Mouse (Mus musculus) E14TG2a.4 (cell line): ENCODE results near the gene Myo10.

Experiments used
- H3K27me3 ChIP-seq: 2 replicates; pipeline ENCODE4 v1.6.1; 2014; ENCODE audit warnings: low read length, control low read depth; ENCODE audit not compliant: insufficient read depth
- H3K36me3 ChIP-seq: 2 replicates; pipeline ENCODE4 v1.6.1; 2014; ENCODE audit warnings: low read length, control low read depth; ENCODE audit not compliant: insufficient read depth
- H3K4me1 ChIP-seq: replicated peaks from 2 replicates; pipeline ENCODE4 v1.6.1; 2014; ENCODE audit warnings: low read depth, low read length, control low read depth
- H3K4me3 ChIP-seq: replicated peaks from 2 replicates; pipeline ENCODE4 v1.5.1; 2014; ENCODE audit warnings: mild to moderate bottlenecking, low read length
- H3K9me3 ChIP-seq: 2 replicates; pipeline ENCODE4 v1.6.1; 2014; ENCODE audit warnings: low read length, control low read depth
- CTCF ChIP-seq: conservative IDR thresholded peaks from 2 replicates; pipeline ENCODE4 v1.5.1; 2014; ENCODE audit warnings: low read length
- NANOG ChIP-seq: IDR thresholded peaks from 2 replicates; pipeline ENCODE4 v1.6.1; 2014; ENCODE audit warnings: borderline replicate concordance, low read length, mixed read lengths
- POU5F1 ChIP-seq: IDR thresholded peaks from 2 replicates; pipeline ENCODE4 v1.6.1; 2014; ENCODE audit warnings: low read length, borderline replicate concordance

Gene Myo10

DNA sequence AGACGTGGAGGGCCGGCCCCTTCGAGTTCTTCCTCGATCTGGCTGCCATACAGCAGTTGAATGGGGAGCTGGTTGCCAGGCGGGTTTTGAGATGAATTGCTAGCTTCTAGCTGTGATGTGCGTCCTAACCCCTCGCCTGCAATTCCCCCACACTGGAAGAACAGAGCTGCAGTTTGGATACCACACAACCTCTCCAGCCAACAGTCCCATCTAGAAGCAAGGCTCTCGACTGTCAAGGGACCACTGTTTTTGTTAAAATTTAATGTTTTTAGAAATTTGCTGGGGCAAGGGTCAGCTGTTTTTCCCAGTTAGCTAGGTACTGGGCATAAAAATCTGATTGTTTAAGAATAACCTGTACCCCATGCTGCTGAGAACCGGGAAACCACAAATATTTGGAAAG lies 165.1 kb downstream of the Myo10 start:
- no peaks in the 10 kb centered on the region for H3K27me3 ChIP-seq
- no peak overlapping the region for H3K4me3 ChIP-seq
- peaks cover 96% of the 10 kb centered on the region for H3K4me1 ChIP-seq
- no peaks in the 10 kb centered on the region for H3K9me3 ChIP-seq
- TF ChIP-seq CTCF (no peak), POU5F1 (no peak), NANOG (no peak)
- peaks cover 98% of the 10 kb centered on the region for H3K36me3 ChIP-seq

DNA sequence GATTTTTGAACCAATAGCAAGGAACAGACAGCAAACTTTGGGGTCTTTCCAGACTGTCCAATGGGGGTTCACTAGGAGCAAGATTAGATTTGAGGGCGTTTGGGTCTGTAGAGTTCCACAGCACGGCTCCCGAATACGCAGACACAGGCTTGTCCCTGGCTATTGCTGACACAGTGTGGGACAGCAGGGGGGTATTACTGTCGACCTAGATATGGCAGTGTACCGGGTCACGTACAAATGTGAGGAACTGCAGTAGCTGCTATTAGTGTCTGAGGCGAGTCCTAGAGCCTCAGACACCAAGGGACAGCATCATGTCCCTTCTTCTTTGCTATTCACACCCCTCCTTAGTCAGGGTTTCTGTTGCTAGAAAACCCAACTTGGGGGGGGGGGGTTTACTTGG lies 165.6 kb downstream of the Myo10 start:
- Histone ChIP-seq H3K27me3 (no peaks in the 10 kb centered on the region), H3K36me3 (peaks cover 98% of the 10 kb centered on the region), H3K9me3 (no peaks in the 10 kb centered on the region), H3K4me3 (peak overlapping the region; percentile 17; the same call in 1 of the 2 replicates), H3K4me1 (peaks cover 95% of the 10 kb centered on the region)
- no peak for TF ChIP-seq NANOG
- no peak for TF ChIP-seq POU5F1
- TF ChIP-seq CTCF: no peak

DNA sequence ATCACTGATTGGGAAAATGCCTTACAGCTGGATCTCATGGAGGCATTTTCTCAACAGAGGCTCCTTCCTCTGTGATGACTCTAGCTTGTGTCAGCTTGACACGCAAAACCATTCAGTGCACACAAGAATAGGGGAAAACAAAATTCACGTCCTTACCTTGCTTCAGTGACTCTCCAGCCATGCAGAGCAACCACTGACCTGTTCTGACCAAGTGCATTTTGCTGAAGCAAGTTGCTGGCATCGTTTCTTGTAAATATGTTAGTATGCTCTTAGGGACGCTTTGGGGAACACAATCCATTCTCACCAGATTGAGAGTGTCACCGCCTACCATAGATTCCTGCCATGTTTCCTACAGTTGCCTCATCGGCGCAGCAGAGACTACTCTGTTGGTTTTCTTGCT lies 166.2 kb downstream of the Myo10 start:
- Histone ChIP-seq H3K27me3 (no peaks in the 10 kb centered on the region), H3K4me1 (peaks cover 93% of the 10 kb centered on the region), H3K36me3 (peaks cover 98% of the 10 kb centered on the region), H3K4me3 (peak overlapping the region; percentile 17; the same call in 1 of the 2 replicates), H3K9me3 (no peaks in the 10 kb centered on the region)
- no peak for TF ChIP-seq POU5F1
- TF ChIP-seq CTCF: no peak
- TF ChIP-seq NANOG: no peak

DNA sequence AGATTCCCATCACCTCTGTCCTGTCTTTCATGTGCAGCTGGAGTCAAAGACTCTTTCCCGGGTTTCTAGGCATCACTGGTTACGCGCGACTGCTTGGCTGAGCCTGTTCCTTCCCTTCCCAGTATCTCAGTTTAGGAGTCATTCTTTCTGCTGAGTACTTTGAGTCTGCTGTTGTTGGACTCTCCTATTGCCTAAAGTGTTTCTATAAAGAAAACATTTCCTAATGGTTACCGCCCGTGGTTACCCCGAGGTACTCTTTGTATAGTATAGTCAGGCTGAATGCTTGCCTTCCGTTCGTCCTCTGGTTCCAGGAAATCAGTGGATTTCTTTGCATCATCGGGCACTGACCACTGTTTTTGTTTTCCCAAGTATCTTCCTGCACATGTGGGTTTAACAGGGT lies 166.9 kb downstream of the Myo10 start:
- Histone ChIP-seq H3K4me1 (peaks cover 88% of the 10 kb centered on the region), H3K36me3 (peaks cover 98% of the 10 kb centered on the region)
- TF ChIP-seq CTCF (no peak), NANOG (peak; percentile 89), POU5F1 (no peak)

DNA sequence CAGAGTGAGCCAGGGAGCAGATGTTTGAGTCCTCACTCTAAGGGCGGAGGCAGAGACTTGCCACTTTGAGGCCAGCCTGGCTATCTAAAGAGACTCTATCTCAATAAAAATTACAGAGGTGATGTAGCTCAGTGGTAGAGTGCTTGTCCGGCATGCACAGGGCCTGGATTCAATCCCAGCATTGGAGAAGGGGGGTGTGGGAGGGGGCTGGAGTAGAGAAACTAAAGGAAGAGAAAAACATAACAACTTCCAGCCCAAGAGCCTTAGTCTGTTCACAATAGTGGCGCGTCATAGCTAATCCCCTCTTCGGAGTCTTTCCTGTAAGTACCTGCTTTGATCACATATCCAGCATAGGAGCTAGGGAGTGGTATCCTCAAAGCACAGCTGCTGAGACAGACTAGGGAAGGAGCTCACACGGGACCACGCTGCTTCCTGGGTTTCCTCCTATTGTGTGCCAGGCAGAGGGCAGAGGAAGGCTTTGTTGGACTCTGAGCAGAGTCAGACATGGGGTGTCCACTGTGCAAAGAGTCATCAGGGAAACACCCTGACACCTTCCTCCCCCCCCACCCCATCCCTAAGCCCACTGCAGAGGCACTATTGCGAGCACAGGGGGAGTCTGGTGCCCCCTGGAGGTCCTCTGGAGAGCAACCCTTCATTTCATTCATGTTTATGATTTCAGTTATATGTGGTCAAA lies 169.5 kb downstream of the Myo10 start:
- Histone ChIP-seq H3K27me3 (no peaks in the 10 kb centered on the region), H3K4me3 (no peak overlapping the region), H3K36me3 (peaks cover 96% of the 10 kb centered on the region), H3K9me3 (no peaks in the 10 kb centered on the region), H3K4me1 (peaks cover 73% of the 10 kb centered on the region)
- no peak for TF ChIP-seq NANOG
- TF ChIP-seq POU5F1: no peak
- TF ChIP-seq CTCF: peak; percentile 54

More for the DNA sequence above, 166.9 kb downstream of the Myo10 start:
- H3K9me3 ChIP-seq: no peaks in the 10 kb centered on the region
- H3K27me3 ChIP-seq: no peaks in the 10 kb centered on the region
- H3K4me3 ChIP-seq: 0 out of 2 replicates have a peak overlapping the region, but pooled peaks have one; percentile 0

DNA sequence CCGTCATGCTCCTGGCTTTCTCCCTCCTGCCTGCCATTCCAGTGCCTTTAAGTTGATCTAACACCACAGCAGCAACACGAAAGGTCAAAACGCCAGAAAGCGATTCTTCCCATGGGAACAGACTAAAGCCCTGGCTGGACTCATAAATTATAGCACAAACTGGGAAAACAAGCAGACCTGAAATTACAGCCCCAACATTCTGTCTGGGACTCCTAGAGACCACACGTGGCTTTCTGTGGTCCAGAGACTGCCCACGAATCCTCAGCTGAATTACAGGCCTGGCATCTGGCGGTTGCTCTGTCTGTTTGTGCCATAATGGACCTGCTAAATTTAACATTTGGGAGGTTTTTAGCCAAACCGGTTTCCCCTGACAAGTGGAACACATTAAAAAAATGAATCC lies 171.8 kb downstream of the Myo10 start:
- TF ChIP-seq POU5F1 (no peak), NANOG (no peak), CTCF (no peak)
- Histone ChIP-seq H3K4me1 (peaks cover 51% of the 10 kb centered on the region), H3K4me3 (no peak overlapping the region), H3K9me3 (no peaks in the 10 kb centered on the region), H3K36me3 (peaks cover 96% of the 10 kb centered on the region), H3K27me3 (no peaks in the 10 kb centered on the region)

DNA sequence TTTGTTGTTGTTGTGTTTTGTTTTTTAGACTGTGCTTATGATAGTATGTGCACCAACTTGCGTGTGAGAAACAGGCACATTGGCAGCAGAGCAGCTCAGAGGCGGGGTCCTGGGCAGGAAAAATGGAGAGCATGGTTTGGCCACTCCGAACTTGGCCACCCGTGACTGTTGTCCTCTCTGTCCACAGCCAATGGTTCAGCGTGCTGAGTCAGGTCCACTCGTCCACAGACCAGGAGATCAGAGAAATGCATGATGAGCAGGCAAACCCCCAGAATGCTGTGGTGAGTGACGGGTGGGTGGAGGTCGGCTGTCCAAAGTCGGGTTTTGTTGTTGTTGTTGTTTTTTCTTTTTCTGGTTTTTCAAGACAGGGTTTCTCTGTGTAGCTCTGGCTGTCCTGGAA lies 173.2 kb downstream of the Myo10 start:
- peaks cover 95% of the 10 kb centered on the region for H3K36me3 ChIP-seq
- H3K4me1 ChIP-seq: peaks cover 38% of the 10 kb centered on the region
- H3K27me3 ChIP-seq: no peaks in the 10 kb centered on the region
- H3K4me3 ChIP-seq: no peak overlapping the region
- no peaks in the 10 kb centered on the region for H3K9me3 ChIP-seq
- no peak for TF ChIP-seq CTCF
- no peak for TF ChIP-seq NANOG
- TF ChIP-seq POU5F1: no peak

DNA sequence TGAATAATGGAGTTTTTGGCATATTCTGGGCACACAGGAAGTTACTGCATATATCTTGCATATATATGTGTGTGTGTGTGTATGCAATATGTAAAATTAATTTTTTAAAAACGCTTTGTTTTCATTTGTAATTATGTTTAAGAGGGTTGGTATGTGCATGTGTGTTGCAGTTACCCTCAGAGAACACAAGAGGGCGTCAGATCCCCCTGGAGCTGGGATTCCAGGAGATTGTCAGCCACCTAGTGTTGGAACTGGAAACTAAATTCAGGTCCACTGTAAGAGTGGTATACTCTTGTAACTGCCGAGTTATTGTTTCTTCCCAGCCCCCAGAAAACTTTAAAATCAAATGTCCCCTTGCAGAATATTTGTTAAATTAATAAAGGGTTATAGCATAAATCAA lies 174.0 kb downstream of the Myo10 start:
- Histone ChIP-seq H3K27me3 (no peaks in the 10 kb centered on the region), H3K4me3 (no peak overlapping the region), H3K4me1 (peaks cover 36% of the 10 kb centered on the region), H3K36me3 (peaks cover 96% of the 10 kb centered on the region), H3K9me3 (no peaks in the 10 kb centered on the region)
- TF ChIP-seq NANOG: no peak
- no peak for TF ChIP-seq POU5F1
- peak; percentile 97 for TF ChIP-seq CTCF
